Mouse (Mus musculus) bone marrow macrophage, adult 2 months (primary cell): ENCODE data around the gene Nme2.

Experiments
- CTCF ChIP-seq: IDR thresholded peaks from 2 replicates; pipeline ENCODE4 v1.5.1; 2012; ENCODE audit warnings: low read depth, mild to moderate bottlenecking, low read length, moderate library complexity
- POLR2A ChIP-seq: IDR thresholded peaks from 2 replicates; pipeline ENCODE4 v1.6.1; 2012; ENCODE audit warnings: mild to moderate bottlenecking, low read depth, low read length, borderline replicate concordance

DNA sequence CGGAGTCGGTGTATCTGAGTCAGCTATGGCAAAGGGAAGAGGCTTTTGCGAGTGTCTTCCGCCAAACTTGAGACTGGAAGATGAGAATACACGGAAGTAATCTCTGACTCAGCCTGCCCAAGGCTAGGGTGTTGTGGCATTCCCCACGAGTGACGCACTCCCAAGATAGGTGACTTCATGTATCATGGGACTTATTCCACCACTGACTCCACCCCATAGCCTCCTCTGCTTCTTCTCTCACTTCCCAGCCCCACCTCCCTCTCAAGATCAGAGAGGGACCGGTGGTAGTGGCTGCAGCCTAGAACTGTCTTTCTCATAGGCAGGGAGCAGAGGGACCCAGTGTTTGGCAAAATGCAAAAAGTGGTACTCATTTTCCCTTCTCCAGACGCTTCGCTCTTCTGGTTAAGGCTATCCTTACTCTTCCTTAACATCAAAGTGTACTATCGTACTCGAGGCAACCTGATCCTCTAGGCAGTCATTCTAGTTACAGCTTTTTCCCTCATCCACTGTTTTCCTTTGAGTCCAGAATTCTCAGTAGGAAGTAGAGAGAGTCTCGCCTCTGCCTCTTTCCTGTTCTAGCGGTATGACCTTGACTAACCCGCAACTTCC lies 39.2 kb upstream of the Nme2 start:
- TF ChIP-seq CTCF (no peak), POLR2A (no peak)
